Mouse (Mus musculus): ENCODE measurements around the gene Zfp809.
A peak's percentile ranks its signal among the peaks of the same experiment; 100 is the strongest.

Gene Zfp809

GRCm38 (mm10) chr9:22225581-22226388, at the start of gene Zfp809:
Gene Zfp809, plus strand, starts transcription at chr9:22225714.
- DNase-seq: peak; percentile 98 to 99

- no peak for DNase-seq
Observed at GRCm38 (mm10) chr9:22188025-22188611, 37.4 kb upstream of the Zfp809 start, which contains the start of gene Zfp872. Gene Zfp872, plus strand, starts transcription at chr9:22188090.

GRCm38 (mm10) chr9:22196412-22196811, 29.1 kb upstream of the Zfp809 start:
- DNase-seq: no peak

- no peak for DNase-seq
Observed at GRCm38 (mm10) chr9:22213785-22214194, 11.7 kb upstream of the Zfp809 start.

- DNase-seq: no peak
Observed at GRCm38 (mm10) chr9:22214549-22214948, 11.0 kb upstream of the Zfp809 start.

GRCm38 (mm10) chr9:22216705-22217104, 8.8 kb upstream of the Zfp809 start:
- DNase-seq: no peak

- DNase-seq: no peak
Observed at GRCm38 (mm10) chr9:22217858-22218493, 7.5 kb upstream of the Zfp809 start.

- no peak for DNase-seq
Observed at GRCm38 (mm10) chr9:22224066-22224465, 1.4 kb upstream of the Zfp809 start.

GRCm38 (mm10) chr9:22224536-22225503, 694 bp upstream of the Zfp809 start:
- peak; percentile 56 to 67 for DNase-seq

- DNase-seq: peak in 1 of 2 experiments; percentile 25
Observed at GRCm38 (mm10) chr9:22226389-22226673, 817 bp downstream of the Zfp809 start.

- DNase-seq: no peak
Observed at GRCm38 (mm10) chr9:22226846-22227245, 1.3 kb downstream of the Zfp809 start.

GRCm38 (mm10) chr9:22229386-22230026, 4.0 kb downstream of the Zfp809 start:
- DNase-seq: no peak

GRCm38 (mm10) chr9:22230061-22230460, 4.5 kb downstream of the Zfp809 start:
- DNase-seq: no peak

GRCm38 (mm10) chr9:22230556-22230955, 5.0 kb downstream of the Zfp809 start:
- DNase-seq: peak; percentile 7 to 23

- no peak for DNase-seq
Observed at GRCm38 (mm10) chr9:22240001-22240400, 14.5 kb downstream of the Zfp809 start.

- DNase-seq: no peak
Observed at GRCm38 (mm10) chr9:22244242-22244641, 18.7 kb downstream of the Zfp809 start.

GRCm38 (mm10) chr9:22256579-22256978, 31.1 kb downstream of the Zfp809 start:
- DNase-seq: no peak

GRCm38 (mm10) chr9:22258784-22259183, 33.3 kb downstream of the Zfp809 start:
- no peak for DNase-seq

GRCm38 (mm10) chr9:22259184-22260091, 33.9 kb downstream of the Zfp809 start, which contains the start of gene Zfp599:
Gene Zfp599, minus strand, starts transcription at chr9:22259895.
- peak; percentile 63 for DNase-seq

- no peak for DNase-seq
Observed at GRCm38 (mm10) chr9:22260092-22260422, 34.5 kb downstream of the Zfp809 start.

- no peak for DNase-seq
Observed at GRCm38 (mm10) chr9:22261594-22261993, 36.1 kb downstream of the Zfp809 start.
